Mouse (Mus musculus) hindbrain, embryonic 14.5 days (tissue): ENCODE measurements around the gene Pqlc3. TPM values are rescaled to one million over a fixed set of nuclear protein-coding genes. Genes with fewer than 3 reads are reported as not detected.

Source experiments
- ATAC-seq: fragments of 200-750 bp; cut with Nextera tagmentation; 2 replicates; pipeline ENCODE4 v1.8.0; 2017; ENCODE audit warnings: moderate number of reproducible peaks, mild to moderate bottlenecking, moderate TSS enrichment, moderate library complexity; ENCODE audit not compliant: low FRiP score
- DNase-seq: peaks from one replicate; pipeline ENCODE4 v3.0.0-alpha.2; 2015; ENCODE audit warnings: low spot score
- H3K27ac ChIP-seq: fragments of 300-500 bp; sonication (generic); 2 replicates; pipeline ENCODE4 v1.5.1; 2014; ENCODE audit warnings: mild to moderate bottlenecking, moderate library complexity
- H3K27me3 ChIP-seq: fragments of 300-500 bp; sonication (generic); 2 replicates; pipeline ENCODE4 v1.6.1; 2014; ENCODE audit warnings: mild to moderate bottlenecking, low read length, mixed read lengths; ENCODE audit not compliant: control insufficient read depth, insufficient read depth
- H3K36me3 ChIP-seq: fragments of 300-500 bp; sonication (generic); replicated peaks from 2 replicates; pipeline ENCODE4 v1.6.1; 2014; ENCODE audit not compliant: control insufficient read depth, insufficient read depth
- H3K4me1 ChIP-seq: fragments of 300-500 bp; sonication (generic); replicated peaks from 2 replicates; pipeline ENCODE4 v1.6.1; 2014; ENCODE audit warnings: antibody characterized with exemption, low read length, mixed read lengths; ENCODE audit not compliant: control insufficient read depth, insufficient read depth
- H3K4me2 ChIP-seq: fragments of 300-500 bp; sonication (generic); replicated peaks from 2 replicates; pipeline ENCODE4 v1.6.1; 2014; ENCODE audit warnings: mild to moderate bottlenecking, moderate library complexity
- H3K4me3 ChIP-seq: fragments of 300-500 bp; sonication (generic); replicated peaks from 2 replicates; pipeline ENCODE4 v1.5.1; 2014; ENCODE audit warnings: mild to moderate bottlenecking, low read length
- H3K9ac ChIP-seq: fragments of 300-500 bp; sonication (generic); 2 replicates; pipeline ENCODE4 v1.6.1; 2014
- H3K9me3 ChIP-seq: fragments of 300-500 bp; sonication (generic); 2 replicates; pipeline ENCODE4 v1.6.1; 2016; ENCODE audit warnings: low read length; ENCODE audit not compliant: control insufficient read depth
- WGBS: fragments of 180-500 bp; shearing (Covaris S2); extraction: QIAGEN DNeasy Blood & Tissue Kit; methylation state at CpG from one replicate; pipeline ENCODE4 v1.1.7; 2014; 5-methylcytosine and 5-hydroxymethylcytosine counted together
- polyA plus RNA-seq: library from polyadenylated mRNA; unstranded; fragments of >200 nt; fragmentation: Nextera tagmentation; extraction: Ambion mirVana; gene quantifications from 2 replicates; pipeline ENCODE4 v1.2.1, GENCODE M21; 2014

Pqlc3 gene
- 1.6 and 1.9 TPM in 2 replicates for polyA plus RNA-seq

GRCm38 (mm10) chr12:16999739-17000497 is at the start of gene Pqlc3:
TSS of gene Pqlc3 (minus strand) at chr12:17000408.
- Histone ChIP-seq H3K36me3 (peaks cover 4% of the 10 kb centered on the region; the same call in 1 of the 2 replicates), H3K27ac (no peak within 1 kb of the TSS), H3K4me3 (peak within 1 kb of the TSS; percentile 45), H3K9ac (peak within 1 kb of the TSS; percentile 47; the same call in 1 of the 2 replicates), H3K9me3 (no peaks in the 10 kb centered on the region), H3K27me3 (peaks cover 46% of the 10 kb centered on the region), H3K4me1 (peaks cover 8% of the 10 kb centered on the region; the same call in 1 of the 2 replicates), H3K4me2 (peak within 1 kb of the TSS; percentile 87)
- WGBS = 1% methylated on average over 54 of the region's 57 CpGs
- ATAC-seq = peak; percentile 79
- DNase-seq = peak; percentile 28

GRCm38 (mm10) chr12:17049796-17050195 is 49.6 kb upstream of the Pqlc3 start:
- Histone ChIP-seq H3K9ac (no peak overlapping the region), H3K27ac (no peak overlapping the region), H3K4me3 (no peak overlapping the region), H3K36me3 (no peaks in the 10 kb centered on the region), H3K9me3 (no peaks in the 10 kb centered on the region), H3K4me2 (no peak overlapping the region), H3K27me3 (no peaks in the 10 kb centered on the region), H3K4me1 (peaks cover 10% of the 10 kb centered on the region; the same call in 1 of the 2 replicates)
- 97% methylated on average over 1 of the region's 1 CpGs for WGBS
- ATAC-seq (no peak), DNase-seq (no peak)

- WGBS = 39% methylated on average over 7 of the region's 7 CpGs
- no peaks in the 10 kb centered on the region for H3K9me3 ChIP-seq
- H3K4me1 ChIP-seq = peaks cover 10% of the 10 kb centered on the region; the same call in 1 of the 2 replicates
- ATAC-seq (peak; percentile 84), DNase-seq (peak; percentile 51)
- H3K27ac ChIP-seq = no peak overlapping the region
- H3K27me3 ChIP-seq = no peaks in the 10 kb centered on the region
- H3K4me3 ChIP-seq = no peak overlapping the region
- H3K4me2 ChIP-seq = no peak overlapping the region
- no peaks in the 10 kb centered on the region for H3K36me3 ChIP-seq
- H3K9ac ChIP-seq = no peak overlapping the region
Measured at GRCm38 (mm10) chr12:17048979-17049612, 48.9 kb upstream of the Pqlc3 start.

GRCm38 (mm10) chr12:17043311-17043710 is 43.1 kb upstream of the Pqlc3 start:
- Histone ChIP-seq H3K27ac (no peak overlapping the region), H3K36me3 (no peaks in the 10 kb centered on the region), H3K4me3 (no peak overlapping the region), H3K4me2 (no peak overlapping the region), H3K9ac (no peak overlapping the region), H3K4me1 (no peaks in the 10 kb centered on the region), H3K9me3 (no peaks in the 10 kb centered on the region), H3K27me3 (no peaks in the 10 kb centered on the region)
- 52% methylated on average over 5 of the region's 5 CpGs for WGBS
- DNase-seq (no peak), ATAC-seq (no peak)

- Histone ChIP-seq H3K27ac (no peak overlapping the region), H3K9me3 (no peaks in the 10 kb centered on the region), H3K27me3 (no peaks in the 10 kb centered on the region), H3K4me2 (no peak overlapping the region), H3K4me1 (peaks cover 17% of the 10 kb centered on the region; the same call in 1 of the 2 replicates), H3K9ac (no peak overlapping the region), H3K36me3 (no peaks in the 10 kb centered on the region), H3K4me3 (no peak overlapping the region)
- 70% methylated on average over 1 of the region's 1 CpGs for WGBS
- DNase-seq (no peak), ATAC-seq (no peak)
Measured at GRCm38 (mm10) chr12:17040567-17040966, 40.4 kb upstream of the Pqlc3 start.

GRCm38 (mm10) chr12:17039415-17039814 is 39.2 kb upstream of the Pqlc3 start:
- Histone ChIP-seq H3K27ac (no peak overlapping the region), H3K27me3 (no peaks in the 10 kb centered on the region), H3K36me3 (no peaks in the 10 kb centered on the region), H3K4me3 (no peak overlapping the region), H3K4me2 (no peak overlapping the region), H3K9ac (no peak overlapping the region), H3K9me3 (no peaks in the 10 kb centered on the region), H3K4me1 (peaks cover 17% of the 10 kb centered on the region; the same call in 1 of the 2 replicates)
- DNase-seq = no peak
- WGBS = 85% methylated on average over 2 of the region's 2 CpGs
- no peak for ATAC-seq

GRCm38 (mm10) chr12:17038246-17038645 is 38.0 kb upstream of the Pqlc3 start:
- H3K27me3 ChIP-seq = no peaks in the 10 kb centered on the region
- ATAC-seq = no peak
- no peak overlapping the region for H3K27ac ChIP-seq
- no peak overlapping the region for H3K4me2 ChIP-seq
- H3K36me3 ChIP-seq = no peaks in the 10 kb centered on the region
- H3K9ac ChIP-seq = no peak overlapping the region
- WGBS = 72% methylated on average over 6 of the region's 6 CpGs
- H3K4me3 ChIP-seq = no peak overlapping the region
- no peaks in the 10 kb centered on the region for H3K9me3 ChIP-seq
- H3K4me1 ChIP-seq = peaks cover 17% of the 10 kb centered on the region; the same call in 1 of the 2 replicates
- no peak for DNase-seq

- H3K27ac ChIP-seq = no peak overlapping the region
- peak overlapping the region; percentile 16; the same call in 1 of the 2 replicates for H3K9ac ChIP-seq
- no peak for ATAC-seq
- DNase-seq = no peak
- WGBS = 56% methylated on average over 14 of the region's 14 CpGs
- H3K36me3 ChIP-seq = no peaks in the 10 kb centered on the region
- H3K4me1 ChIP-seq = peaks cover 17% of the 10 kb centered on the region; the same call in 1 of the 2 replicates
- H3K4me2 ChIP-seq = 0 out of 2 replicates have a peak overlapping the region, but pooled peaks have one; percentile 12
- no peaks in the 10 kb centered on the region for H3K27me3 ChIP-seq
- no peak overlapping the region for H3K4me3 ChIP-seq
- no peaks in the 10 kb centered on the region for H3K9me3 ChIP-seq
Measured at GRCm38 (mm10) chr12:17037053-17037610, 36.9 kb upstream of the Pqlc3 start.

- Histone ChIP-seq H3K4me2 (no peak overlapping the region), H3K27me3 (no peaks in the 10 kb centered on the region), H3K27ac (no peak overlapping the region), H3K9me3 (no peaks in the 10 kb centered on the region), H3K9ac (peak overlapping the region; percentile 16; the same call in 1 of the 2 replicates), H3K36me3 (no peaks in the 10 kb centered on the region), H3K4me1 (peaks cover 17% of the 10 kb centered on the region; the same call in 1 of the 2 replicates), H3K4me3 (no peak overlapping the region)
- ATAC-seq (no peak), DNase-seq (no peak)
- 42% methylated on average over 9 of the region's 9 CpGs for WGBS
Measured at GRCm38 (mm10) chr12:17036532-17036931, 36.3 kb upstream of the Pqlc3 start.
